Mouse (Mus musculus): Measurements from ENCODE around the gene Lrrk2. TPM values are rescaled to one million over a fixed set of nuclear protein-coding genes. Genes with fewer than 3 reads are reported as not detected.
A peak's percentile ranks its signal among the peaks of the same experiment; 100 is the strongest.
"Not testable (repeated sequence)": the region's sequence is repeated elsewhere in the genome, so short reads cannot be mapped to it uniquely, and the experiment has no call there.

Lrrk2 gene
- total RNA-seq, 2 experiments from 2014 or later, result 4.5 to 6.6 TPM

DNA sequence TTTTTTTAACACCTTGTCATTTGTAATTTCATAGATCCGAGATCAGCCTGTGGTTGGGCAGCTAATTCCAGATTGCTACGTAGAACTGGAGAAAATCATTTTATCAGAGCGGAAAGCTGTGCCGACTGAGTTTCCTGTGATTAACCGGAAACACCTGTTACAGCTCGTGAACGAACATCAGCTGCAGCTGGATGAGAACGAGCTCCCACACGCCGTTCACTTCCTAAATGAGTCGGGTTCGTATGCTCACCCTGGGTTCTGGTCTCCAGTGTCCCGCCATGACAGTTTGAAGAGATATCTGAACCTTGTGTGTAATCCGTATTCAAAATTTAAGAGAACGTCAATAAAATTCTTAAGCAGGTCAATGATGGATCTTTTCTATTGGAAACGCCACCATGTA is 82.8 kb downstream of the Lrrk2 start:
- intact Hi-C loops (cut with DNase I), result loop anchor here (2.0 to 10.0 kb wide), 2 partner anchors 147 to 451 kb away; no protein-coding TSS in a partner anchor
- DNase-seq, result no peak
- Histone ChIP-seq H3K4me3 (no peak overlapping the region), H3K27ac (no peak overlapping the region)
- no peak for TF ChIP-seq CTCF (IDR thresholded peaks at IDR 0.05)

DNA sequence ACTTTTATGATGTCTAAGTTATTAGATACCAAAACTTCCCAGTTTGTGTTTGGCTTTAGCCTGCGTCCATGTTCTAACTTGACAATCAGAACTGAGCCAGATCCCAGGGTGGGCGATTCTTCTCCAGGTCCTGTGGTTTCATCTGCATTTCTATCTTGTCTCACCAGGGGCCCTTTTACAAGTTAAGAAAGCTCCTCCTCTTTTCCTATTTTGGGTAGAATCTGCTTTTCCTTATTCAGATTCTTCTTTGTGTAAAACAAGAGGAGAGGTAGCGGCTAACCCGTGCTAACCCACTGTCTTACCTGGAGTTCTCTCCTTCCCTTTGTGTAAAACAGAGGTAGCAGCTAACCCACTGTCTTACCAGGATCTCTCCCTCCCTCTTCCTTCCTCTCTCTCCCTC is 99.1 kb downstream of the Lrrk2 start:
- no peak for TF ChIP-seq CTCF (IDR thresholded peaks at IDR 0.05)
- no peak overlapping the region for H3K27ac ChIP-seq
- no peak overlapping the region for H3K4me3 ChIP-seq
- intact Hi-C loops (cut with DNase I), result no loop called here
- no peak for DNase-seq

DNA sequence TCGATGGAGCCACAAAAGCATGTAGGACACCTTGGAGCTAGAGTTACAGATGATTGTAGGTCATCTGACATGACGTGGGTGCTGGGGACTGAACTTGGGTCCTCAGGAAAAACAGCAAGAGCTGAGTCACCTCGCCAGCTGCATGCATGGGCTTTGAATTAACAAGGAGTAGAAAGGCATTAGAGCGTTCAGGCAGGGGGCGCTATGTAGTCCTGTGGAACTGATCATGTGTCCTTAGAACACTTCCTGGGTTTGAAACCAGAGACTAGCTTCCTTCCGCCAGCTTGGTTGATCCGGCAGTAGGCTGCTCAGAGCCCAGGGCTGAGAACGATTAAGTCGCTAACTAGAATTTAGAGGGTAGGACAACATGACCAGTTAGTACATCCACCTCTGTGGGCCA is 106.2 kb downstream of the Lrrk2 start:
- intact Hi-C loops (cut with DNase I), result no loop called here
- no peak overlapping the region for H3K4me3 ChIP-seq
- no peak for DNase-seq
- TF ChIP-seq CTCF (IDR thresholded peaks at IDR 0.05), result no peak
- H3K27ac ChIP-seq, result no peak overlapping the region

DNA sequence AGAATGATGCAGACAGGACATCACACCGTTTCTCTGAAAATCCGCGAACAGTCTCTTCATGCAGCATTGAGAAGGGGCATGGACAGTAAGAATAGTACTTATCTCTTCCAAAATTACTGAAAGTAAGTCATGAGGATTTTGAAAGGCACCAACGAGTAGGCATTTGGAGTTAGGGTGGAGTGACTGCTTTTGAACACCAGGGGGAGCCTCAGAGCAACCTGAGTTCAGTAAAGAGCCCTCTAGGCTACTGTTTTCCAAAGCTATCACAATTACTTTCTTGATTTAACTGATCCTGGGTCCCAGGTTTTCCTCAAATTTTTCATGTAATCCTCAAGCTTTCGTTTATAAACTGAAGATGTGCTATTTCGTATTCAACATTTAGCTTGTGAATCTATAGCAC is 108.2 kb downstream of the Lrrk2 start:
- intact Hi-C loops (cut with DNase I), result no loop called here

DNA sequence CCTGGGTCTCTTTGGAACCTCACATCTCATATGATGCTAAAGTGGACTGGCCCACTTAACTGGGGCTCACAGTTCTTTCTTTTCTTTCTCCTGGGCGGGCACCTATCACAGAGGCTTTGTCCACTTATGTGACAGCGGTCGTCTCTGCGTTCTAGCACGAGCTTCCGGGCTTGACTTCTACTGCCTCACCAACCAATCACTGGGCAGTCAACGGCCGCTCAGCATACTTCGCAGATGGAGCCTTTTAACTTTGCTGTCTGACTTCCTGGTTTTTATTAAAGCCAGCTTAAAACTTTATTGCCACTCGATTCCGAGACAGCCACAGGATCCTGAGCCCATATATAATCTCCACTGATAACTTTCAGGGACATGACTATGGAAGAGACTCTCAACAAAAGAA is 115.4 kb downstream of the Lrrk2 start:
- no peak overlapping the region for H3K4me3 ChIP-seq
- no peak overlapping the region for H3K27ac ChIP-seq
- intact Hi-C loops (cut with DNase I), result no loop called here
- no peak for DNase-seq
- TF ChIP-seq CTCF (IDR thresholded peaks at IDR 0.05), result no peak

More for the DNA sequence above, 108.2 kb downstream of the Lrrk2 start:
- Histone ChIP-seq H3K27ac (no peak overlapping the region), H3K4me3 (no peak overlapping the region)
- no peak for DNase-seq
- TF ChIP-seq CTCF (IDR thresholded peaks at IDR 0.05), result peak; percentile 86

DNA sequence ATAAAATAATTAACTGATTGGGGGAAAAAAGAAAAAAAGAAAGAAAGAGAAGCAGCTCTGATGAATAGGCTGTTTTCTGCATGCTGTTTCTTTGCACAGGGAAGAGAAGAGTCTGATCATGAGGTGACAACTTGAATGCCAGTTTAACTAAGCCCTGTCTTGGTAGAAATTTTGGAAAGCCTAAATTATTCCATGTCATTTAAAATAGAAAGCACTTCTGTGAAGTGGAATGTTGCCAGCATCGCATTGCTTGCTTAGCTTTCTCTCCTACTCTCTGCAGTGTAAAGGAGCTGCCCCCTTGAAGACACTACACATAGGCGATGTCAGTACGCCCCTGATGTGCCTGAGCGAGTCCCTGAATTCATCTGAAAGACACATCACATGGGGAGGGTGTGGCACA is 133.5 kb downstream of the Lrrk2 start:
- H3K4me3 ChIP-seq, result no peak overlapping the region
- intact Hi-C loops (cut with DNase I), result no loop called here
- no peak overlapping the region for H3K27ac ChIP-seq
- no peak for TF ChIP-seq CTCF (IDR thresholded peaks at IDR 0.05)
- no peak for DNase-seq

DNA sequence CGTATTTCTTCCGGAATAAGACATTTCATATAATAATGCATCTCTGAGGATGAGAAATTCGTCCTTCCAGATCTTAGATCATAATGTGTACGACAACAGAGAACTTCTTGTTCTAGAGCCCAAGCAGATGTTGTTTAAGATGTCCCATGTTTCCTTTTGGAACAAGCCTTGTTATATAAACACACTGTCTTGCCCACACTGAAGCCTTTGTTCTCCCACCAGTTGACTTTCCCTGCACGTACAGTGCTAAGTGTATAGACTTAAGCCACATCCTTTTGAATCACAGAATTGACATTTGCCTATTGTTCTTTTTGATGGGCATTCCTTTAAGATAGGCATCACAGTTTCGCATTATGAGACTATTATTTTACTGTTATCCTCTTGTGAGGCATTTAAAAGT is 162.3 kb downstream of the Lrrk2 start:
- no peak overlapping the region for H3K27ac ChIP-seq
- DNase-seq, result no peak
- intact Hi-C loops (cut with DNase I), result no loop called here
- TF ChIP-seq CTCF (IDR thresholded peaks at IDR 0.05), result no peak
- no peak overlapping the region for H3K4me3 ChIP-seq

DNA sequence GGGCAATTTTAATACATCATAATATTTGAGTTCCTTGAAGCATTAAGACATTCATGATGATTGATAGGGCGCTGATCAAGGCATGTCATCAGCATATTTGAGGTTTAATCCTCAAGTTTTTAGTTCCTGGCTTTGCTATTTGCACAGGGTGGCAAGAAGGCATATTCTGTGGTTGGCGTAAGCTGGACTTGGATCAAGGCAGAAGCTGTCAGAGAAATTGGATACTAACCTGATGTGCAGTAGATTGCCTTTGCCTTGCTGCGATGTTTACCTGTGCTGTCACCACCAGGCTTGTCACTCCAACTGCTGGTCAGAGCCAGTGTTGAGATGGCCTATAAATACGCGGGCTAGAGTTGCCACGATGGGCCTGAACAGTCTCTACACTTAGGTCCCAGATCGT is 165.0 kb downstream of the Lrrk2 start, which contains the start of gene Smgc:
TSS of gene Smgc (plus strand) at position 301 of the 400 bp plus-strand sequence.
- no peak within 1 kb of the TSS for H3K4me3 ChIP-seq
- intact Hi-C loops (cut with DNase I), result no loop called here
- no peak within 1 kb of the TSS for H3K27ac ChIP-seq
- DNase-seq, result no peak
- TF ChIP-seq CTCF (IDR thresholded peaks at IDR 0.05), result no peak

DNA sequence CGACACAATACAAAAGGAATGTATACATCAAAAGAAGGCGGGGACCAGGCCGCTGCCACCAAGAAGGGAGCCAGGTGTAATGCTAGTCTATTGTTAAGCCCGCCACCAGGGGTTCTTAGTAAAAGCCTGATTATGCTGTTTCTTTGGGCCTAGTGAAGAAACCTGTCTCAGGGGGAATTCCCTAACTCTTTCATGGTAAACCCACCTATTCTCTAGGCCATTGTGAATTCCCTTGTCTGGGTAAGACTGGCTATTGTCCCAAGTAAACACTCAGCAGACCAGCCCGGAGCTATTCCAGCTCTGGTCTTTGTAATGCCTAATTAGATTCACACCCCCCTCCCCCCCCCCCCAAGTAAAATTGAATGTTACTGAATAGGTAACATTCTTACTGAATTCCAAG is 191.2 kb downstream of the Lrrk2 start:
- H3K27ac ChIP-seq; H3K4me3 ChIP-seq; DNase-seq; intact Hi-C loops (cut with DNase I): not testable (repeated sequence)

Other genes starting within 250 kb of the Lrrk2 start
- gene Slc2a13, start 99.9 kb upstream of the Lrrk2 start, total RNA-seq (2021), result under 1 TPM; 0.61 to 0.70 TPM
- gene Smgc, start 165.1 kb downstream of the Lrrk2 start, total RNA-seq (2021), result not detected

All from gastrocnemius, adult 2 months (tissue).